Mouse (Mus musculus) cerebellum, adult 11 months (tissue): Measurements from ENCODE around the gene Man2b1.

ENCODE experiments used
- DNase-seq: peaks from one replicate; pipeline ENCODE4 v3.0.0; 2022

Gene Man2b1

DNA sequence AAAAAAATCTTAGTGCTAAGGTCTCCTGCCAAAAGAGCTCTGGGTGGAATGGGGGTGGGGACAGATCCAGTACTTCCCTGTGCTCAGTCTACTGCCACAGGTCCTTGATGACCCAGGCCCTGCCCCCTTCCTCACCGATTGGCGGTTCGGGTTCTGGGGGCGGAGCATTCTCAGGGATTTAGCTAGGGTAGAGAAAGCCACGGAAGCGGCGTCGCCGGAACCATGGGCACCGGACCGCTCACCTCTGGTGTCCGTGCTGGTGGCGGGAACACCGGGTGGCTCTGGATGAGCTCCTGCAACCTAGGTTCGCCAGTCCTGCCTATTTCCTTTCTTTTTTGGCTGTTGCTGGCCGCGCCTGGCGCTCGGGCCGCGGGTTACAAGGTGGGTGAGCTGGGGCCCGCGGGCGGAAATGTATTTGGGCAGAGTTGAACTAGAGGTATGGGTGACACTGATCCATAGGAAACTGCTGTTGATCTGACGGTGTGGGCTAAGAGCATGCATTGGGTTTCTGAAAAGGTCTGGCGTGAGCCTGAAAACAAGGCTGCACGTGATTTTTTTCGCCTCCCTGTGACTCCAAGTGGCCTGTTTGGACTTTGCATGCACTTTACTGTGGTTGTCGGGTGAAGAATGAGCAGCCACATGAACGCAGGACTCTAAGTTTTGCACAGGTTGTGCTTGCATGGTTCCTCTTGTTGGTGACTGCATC is at the start of gene Man2b1:
Gene Man2b1, plus strand, starts transcription at position 163 of the 706 bp plus-strand sequence.
- DNase-seq: peak; percentile 83

DNA sequence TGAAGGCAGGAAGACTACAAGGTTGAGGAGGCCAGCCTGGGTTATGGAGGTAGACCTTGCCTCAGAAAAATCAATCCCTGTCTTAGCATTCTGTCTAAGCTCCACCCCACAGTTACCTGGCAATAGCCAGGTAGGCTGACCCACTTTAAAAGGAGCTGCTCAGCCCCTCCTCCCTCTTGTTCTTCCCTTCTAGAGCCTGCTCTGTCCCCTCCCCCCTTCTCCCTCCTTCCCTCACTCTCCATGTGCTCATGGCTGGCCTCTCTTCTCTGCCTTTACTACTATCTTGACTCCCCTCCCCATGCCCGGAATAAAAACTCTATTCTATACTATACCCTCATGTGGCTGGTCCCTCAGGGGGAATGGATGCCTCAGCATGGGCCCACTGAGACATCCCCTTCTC is 49.2 kb upstream of the Man2b1 start:
- no peak for DNase-seq

DNA sequence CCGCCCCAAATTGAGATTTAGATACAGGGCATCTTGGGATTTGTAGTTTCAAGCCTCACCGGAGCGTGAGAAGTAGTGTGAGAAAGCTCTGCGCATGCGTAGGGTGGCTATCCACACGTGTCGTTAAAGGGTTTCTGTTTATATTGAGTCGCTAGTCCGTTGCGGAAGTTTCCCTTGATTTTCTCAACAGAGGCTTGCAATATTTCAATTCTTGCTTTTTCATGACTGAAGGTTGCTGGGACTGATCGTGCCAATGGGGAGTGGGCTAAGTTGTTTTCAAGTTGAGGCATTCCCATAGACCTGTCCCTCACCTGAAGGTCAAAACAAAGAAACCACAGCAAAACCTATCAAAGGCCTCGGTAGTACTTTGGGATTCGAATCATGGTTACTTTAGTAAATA is 48.3 kb upstream of the Man2b1 start:
- peak; percentile 59 for DNase-seq

DNA sequence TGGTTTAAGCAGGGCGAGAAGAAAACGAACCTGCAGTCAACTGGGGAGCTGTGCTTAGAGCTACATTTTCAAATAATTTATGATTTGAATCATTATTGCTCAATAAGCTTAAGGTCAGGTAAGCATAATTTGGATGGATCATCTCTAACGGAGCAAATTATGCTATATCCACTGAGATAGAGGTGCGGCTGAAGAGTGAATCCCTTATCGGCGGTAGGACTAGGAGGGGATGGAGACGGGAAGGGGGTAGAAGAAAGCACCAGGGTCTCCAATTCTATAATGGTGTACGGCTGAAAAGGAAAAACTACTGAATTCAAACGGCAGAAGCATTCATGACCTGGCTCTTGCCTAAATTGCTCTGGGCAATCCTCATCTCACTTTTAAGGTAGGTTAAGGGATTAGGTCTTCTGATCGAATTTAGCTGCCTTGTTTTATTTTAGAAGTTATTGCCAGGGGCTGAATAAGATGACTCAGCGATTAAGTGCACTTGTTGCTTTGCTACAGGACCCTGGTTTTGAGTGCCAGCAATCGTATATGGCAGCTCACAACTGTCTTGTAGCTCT is 47.8 kb upstream of the Man2b1 start:
- no peak for DNase-seq

DNA sequence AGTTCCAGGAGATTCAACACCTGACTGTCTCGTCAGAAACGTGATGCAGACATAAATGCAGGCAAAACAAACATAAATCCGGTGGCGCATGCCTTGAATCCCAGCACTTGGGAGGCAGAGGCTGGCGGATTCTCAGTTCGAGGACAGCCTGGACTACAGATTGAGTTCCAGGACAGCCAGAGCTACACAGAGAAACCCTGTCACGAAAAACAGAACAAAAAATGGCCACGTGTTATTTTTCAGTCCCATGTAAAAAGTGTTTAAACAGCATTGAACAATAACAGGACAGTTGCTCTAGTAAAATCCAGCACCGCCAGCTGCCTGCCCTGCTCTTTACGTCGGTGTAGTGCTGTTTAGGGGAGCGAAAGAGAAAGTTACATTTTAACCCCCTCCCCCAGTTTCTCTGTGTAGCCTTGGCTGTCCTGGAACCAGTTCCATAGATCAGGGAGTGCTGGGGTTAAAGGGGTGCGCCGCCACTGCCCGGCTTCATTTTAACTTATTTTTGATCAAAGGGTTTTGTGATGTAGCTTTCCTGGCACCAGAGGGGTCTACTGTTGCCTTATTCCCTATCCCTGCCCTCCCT is 47.3 kb upstream of the Man2b1 start:
- no peak for DNase-seq

DNA sequence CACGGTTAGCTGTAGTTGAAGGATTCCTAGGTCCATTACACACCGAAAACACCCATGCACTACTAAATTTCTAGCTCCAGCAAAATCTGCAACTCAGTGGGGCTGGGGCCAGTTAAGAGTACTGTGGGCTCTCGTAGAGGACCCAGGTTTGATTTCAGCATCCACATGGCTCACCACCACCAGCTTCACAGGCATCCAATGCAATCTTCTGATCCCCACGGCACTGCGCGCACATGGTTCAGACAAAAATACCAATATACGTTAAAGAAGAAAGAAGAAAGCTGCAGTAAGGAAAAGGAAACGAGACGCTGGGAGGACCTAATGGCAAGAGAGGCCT is 46.7 kb upstream of the Man2b1 start:
- no peak for DNase-seq

DNA sequence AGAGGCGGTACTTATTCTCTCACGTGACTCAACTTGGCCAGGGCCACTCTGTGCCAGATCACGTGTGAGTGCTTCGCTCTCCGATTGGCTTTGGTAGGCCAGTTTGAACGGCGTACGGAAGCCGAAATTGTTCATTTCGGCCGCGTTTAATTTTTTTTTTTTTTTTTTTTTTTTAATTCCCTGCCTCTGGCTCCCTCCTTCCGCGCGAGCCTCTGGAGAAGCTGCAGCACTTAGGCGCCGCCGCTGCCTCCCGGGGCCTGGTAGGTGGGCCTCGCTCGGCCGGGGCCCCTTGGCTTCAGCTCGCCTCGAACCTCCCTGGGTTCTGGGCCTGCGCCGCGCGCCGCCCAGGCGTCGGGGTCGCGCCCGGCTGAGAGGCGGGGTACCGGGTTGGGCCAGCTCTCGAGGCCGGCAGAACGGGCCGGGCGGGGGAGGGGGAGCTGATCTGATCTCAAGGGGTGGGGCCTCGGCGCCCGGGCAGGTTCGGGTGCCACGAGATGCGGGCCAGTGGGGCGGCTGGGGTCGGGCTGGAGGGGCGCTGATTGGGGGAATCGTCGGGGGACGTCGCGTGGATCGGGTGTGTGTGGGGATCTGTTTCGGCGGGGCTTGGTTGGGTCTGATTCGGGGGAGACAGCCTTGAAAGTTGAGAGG is 46.2 kb upstream of the Man2b1 start, which contains the start of gene Tnpo2:
Gene Tnpo2, plus strand, starts transcription at position 198 of the 648 bp plus-strand sequence.
- DNase-seq: peak; percentile 85

- DNase-seq: no peak
Observed at GRCm38 (mm10) chr8:85037366-85037680, 45.7 kb upstream of the Man2b1 start.

GRCm38 (mm10) chr8:85037681-85038531 is 45.2 kb upstream of the Man2b1 start:
- DNase-seq: peak; percentile 36

DNA sequence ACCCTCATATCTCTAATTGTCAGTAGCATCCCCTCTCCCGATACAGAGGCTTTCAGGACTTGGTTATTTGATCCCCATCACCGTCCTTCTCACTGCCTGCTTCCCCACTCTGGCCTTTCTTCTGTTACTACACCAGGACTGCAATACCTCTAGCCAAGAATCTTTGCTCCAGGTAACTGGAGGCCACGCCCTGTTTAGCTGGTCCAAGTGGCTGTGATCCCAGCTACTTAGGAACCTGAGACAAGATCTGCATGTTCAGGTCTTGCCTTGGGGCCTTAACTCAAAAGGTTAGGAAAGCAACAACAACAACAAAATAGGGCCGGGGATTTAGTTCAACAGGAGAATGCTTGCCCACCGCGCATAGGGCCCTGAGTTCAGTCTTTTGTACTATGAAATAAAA is 39.5 kb upstream of the Man2b1 start:
- no peak for DNase-seq

GRCm38 (mm10) chr8:85057367-85057766 is 25.7 kb upstream of the Man2b1 start:
- no peak for DNase-seq

- peak; percentile 85 for DNase-seq
Observed at GRCm38 (mm10) chr8:85059879-85060616, 23.0 kb upstream of the Man2b1 start, which contains the start of gene Fbxw9. Fbxw9 (plus strand) TSS chr8:85060055.

- no peak for DNase-seq
Observed at GRCm38 (mm10) chr8:85062603-85063002, 20.5 kb upstream of the Man2b1 start.

GRCm38 (mm10) chr8:85065213-85065612 is 17.9 kb upstream of the Man2b1 start:
- DNase-seq: no peak

DNA sequence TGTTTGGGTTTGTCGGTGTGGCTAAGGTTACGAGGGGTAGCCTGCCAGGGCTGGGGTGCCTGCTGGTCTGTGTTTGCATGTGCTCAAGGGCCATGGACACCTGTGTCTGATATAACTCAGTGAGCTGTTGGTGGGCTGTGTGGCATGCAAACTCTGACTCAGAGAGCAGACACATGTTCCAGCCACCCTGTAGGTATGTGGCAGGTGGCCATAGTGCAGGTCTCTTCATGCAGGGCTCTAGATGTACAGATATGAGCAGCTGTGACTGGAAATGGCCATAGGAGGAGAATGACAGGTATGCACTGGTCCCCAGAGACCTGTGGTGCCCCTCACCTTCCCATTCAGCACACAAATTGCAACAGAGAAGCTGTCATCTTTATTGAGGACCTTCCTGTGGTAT is 15.9 kb upstream of the Man2b1 start:
- no peak for DNase-seq

DNA sequence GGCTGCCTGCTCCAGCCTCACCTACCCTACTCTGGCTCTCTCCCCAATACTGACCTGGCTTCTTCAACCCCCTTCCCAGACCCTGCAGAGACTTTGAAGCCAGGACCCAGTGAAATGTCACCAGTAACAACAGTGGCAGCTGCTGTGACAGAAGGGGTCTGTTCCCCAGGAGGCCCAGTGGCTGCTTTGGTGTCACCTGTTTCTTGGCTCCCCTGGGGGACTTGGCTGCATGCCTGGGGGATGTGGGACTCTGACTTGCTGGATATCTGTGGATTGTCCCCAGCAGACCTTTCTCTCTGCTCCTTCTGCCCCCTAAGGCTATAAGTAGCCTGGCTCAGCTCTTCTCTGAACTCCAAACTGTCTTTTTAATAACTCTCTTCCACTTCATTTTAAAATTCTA is 15.1 kb upstream of the Man2b1 start, which contains the start of gene Gm5741:
Gene Gm5741, minus strand, starts transcription at position 1 of the 400 bp plus-strand sequence.
- DNase-seq: no peak

DNA sequence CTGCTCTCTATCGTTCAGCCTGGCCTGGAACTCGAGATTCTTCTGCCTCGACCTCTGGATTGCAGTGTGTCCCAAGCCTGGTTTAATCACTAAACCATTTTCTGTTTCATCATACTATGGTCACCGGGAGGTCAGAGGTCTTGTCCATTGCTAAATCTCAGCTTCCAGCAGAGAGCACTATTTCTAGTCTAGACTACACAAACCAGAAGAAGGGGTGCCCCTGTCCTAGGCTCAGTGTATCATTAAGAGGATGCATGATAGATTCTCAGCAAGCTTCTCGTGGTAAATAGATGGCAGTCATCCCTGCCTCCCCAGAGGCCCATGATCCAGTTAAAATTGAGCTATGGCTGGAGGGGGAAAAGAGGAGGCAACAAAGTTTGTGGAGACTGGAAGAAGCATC is 12.0 kb upstream of the Man2b1 start:
- no peak for DNase-seq

- peak; percentile 88 for DNase-seq
Observed at GRCm38 (mm10) chr8:85071514-85072281, 11.4 kb upstream of the Man2b1 start, which contains the start of gene Dhps. Dhps (plus strand) TSS chr8:85071757.

GRCm38 (mm10) chr8:85072364-85072929 is 10.6 kb upstream of the Man2b1 start:
- DNase-seq: no peak

GRCm38 (mm10) chr8:85073041-85073612 is 9.9 kb upstream of the Man2b1 start:
- no peak for DNase-seq

- no peak for DNase-seq
Observed at GRCm38 (mm10) chr8:85074167-85074566, 8.9 kb upstream of the Man2b1 start.
